Mouse (Mus musculus): Measurements from ENCODE around the gene Ndufs8.

The Ndufs8 gene

GRCm38 (mm10) chr19:3930262-3931057, 17.9 kb upstream of the Ndufs8 start:
- DNase-seq = no peak

- DNase-seq = peak; percentile 42
Measured at GRCm38 (mm10) chr19:3929211-3929941, 16.8 kb upstream of the Ndufs8 start, which contains the start of gene Aldh3b1. TSS of gene Aldh3b1 (minus strand) at chr19:3929808.

DNA sequence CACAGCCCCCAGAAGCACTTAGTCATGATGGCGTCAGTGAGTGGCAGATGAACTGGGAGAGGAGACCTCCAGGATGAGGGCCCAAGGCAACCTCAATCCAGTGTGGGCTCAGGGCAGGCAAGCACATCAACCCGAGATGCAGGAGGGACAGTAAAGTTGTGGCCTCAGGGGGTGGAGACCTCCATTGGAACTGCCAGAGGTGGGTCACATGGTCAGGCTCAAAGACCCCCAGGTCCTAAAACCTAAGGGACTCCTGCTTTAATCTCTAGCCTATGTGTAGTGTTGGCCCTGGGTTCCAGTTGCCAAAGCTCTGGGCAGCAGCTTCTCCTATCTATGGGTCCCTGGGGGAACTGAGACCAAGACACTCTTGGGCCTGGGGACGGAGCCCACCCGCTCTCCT, 16.2 kb upstream of the Ndufs8 start:
- no peak for DNase-seq

GRCm38 (mm10) chr19:3927989-3928388, 15.4 kb upstream of the Ndufs8 start:
- no peak for DNase-seq

DNA sequence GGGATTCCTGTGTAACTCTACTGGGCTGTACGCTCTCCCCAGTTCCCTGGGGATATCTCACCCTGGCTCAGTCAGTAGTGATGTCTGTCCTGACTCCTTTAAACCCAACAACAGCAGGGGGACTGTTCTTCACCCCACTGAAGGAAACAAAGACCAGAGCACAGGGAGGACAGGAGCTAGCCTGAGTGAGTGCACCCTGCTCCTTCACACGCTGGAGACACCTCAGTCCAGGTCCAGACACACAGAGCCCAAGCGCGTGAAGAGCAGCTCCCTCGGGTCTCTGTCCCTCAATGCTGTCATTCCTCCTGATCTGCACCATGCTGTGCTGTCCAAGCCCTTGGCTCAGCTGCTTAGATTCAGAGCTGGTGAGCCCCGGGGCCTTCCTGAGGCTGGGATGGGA, 14.1 kb upstream of the Ndufs8 start:
- no peak for DNase-seq

GRCm38 (mm10) chr19:3926279-3926678, 13.7 kb upstream of the Ndufs8 start:
- no peak for DNase-seq

DNA sequence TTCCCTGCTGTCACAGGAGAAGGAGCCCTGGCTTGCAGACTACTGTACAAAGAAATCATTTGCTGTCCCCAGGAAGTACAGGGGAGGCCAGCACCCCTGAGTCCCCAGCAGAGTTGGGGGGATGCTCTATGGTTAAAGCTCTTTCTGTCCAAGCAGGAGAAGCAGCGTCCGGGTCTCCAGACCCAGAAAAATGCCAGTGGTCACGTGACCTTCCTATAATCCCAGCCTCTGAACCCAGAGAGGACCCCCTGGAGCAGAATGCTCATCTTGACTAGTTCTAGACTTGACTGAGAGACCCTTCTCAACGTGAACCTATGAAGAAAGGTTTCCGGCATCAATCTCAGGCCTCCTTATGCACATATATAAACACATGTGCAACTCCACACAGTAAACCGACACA, 13.3 kb upstream of the Ndufs8 start:
- no peak for DNase-seq

DNA sequence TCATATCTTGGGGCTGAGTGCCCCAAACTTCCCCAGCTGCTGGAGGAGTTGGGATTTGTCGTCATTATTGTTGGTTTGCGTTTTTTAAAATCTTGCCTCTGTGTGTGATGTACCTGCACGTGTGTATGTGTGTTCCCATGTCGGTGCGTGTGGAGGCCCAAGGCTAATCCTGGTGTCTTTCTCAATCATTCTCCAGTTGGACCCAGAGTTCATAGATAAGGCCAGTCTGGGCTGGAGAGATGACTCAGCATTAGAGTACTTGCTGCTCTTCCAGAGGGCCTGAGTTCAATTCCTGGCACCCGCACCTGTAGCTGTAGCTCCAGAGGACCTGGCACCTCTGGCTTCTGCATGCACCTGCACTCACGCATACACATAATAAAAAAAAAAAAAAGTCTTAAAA, 12.3 kb upstream of the Ndufs8 start:
- no peak for DNase-seq

GRCm38 (mm10) chr19:3924190-3924589, 11.6 kb upstream of the Ndufs8 start:
- DNase-seq = no peak

GRCm38 (mm10) chr19:3923586-3923985, 11.0 kb upstream of the Ndufs8 start:
- no peak for DNase-seq

DNA sequence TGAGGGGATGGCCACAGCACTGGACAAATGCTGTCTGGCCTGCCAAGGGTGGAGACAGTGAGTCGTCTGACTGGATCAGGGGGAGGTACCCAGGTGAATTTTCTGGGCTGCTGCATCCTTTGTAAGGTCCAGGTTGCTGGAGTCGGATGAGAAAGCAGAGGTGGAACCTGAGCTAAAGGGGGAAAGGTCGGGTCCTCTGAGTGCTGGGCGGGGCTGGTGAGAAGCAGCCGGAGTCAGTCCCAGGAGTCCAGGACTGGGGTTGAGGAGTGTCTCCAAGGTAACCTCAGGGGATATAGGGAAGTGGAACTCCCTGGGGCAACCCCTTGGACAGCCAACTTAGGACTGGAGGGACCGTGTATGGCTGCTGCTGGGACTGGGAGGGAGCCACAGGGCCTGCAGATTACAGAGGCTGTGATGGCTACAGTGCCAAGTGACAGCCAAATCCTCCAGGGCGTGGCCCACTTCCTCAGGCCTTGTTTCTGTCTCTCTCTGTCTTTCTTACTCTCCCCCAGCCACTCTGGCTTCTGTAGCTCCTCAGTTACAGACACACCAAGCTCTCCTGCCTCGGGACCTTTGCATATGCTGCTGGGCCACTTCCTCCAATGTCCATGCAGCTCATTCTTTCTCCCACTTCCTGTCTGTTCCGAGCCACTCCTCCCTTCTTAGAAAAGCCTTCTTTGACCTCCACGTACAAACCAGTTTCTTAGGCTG, 10.2 kb upstream of the Ndufs8 start:
- no peak for DNase-seq

- no peak for DNase-seq
Measured at GRCm38 (mm10) chr19:3919928-3920327, 7.4 kb upstream of the Ndufs8 start.

- no peak for DNase-seq
Measured at GRCm38 (mm10) chr19:3916727-3917126, 4.2 kb upstream of the Ndufs8 start.

DNA sequence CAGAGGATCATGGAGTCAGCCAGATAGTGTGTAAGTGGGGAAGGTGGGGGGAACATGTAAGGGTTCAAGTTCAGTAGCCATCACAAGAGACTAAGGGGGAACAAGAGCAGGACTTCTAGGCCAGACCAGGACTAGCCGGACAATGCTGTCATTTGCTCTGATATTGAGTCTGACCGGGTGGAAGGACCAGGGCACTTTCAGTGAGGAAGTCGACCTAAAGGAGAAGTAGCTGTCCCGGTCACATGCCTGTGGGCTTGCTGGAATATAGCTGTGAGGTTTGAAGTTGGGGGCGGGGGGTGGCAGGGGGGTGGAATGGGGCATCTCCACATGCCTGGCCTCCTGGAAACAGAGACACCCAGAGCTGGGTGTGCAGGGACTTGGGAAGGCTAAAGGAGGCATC, 2.0 kb upstream of the Ndufs8 start:
- DNase-seq = no peak

DNA sequence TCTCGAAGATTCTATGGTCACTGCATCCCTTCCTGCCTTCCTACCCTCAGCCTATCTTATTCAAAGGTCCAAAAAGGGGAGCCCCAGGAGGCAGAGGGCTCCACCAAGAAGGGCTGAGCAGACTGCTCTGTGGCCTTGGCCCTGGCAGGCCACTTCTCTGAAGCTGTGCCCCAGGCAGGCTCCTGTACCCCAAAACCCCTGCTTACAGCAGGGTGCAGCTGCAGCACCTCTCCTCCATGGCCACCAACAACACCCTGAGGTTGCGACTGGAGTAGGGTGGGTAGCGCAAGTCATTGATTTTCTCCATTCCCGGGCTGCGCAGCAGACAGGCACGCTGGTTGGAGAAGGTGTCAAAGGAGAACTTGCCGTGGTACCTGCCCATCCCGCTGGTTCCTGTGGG, 1.1 kb upstream of the Ndufs8 start:
- no peak for DNase-seq

DNA sequence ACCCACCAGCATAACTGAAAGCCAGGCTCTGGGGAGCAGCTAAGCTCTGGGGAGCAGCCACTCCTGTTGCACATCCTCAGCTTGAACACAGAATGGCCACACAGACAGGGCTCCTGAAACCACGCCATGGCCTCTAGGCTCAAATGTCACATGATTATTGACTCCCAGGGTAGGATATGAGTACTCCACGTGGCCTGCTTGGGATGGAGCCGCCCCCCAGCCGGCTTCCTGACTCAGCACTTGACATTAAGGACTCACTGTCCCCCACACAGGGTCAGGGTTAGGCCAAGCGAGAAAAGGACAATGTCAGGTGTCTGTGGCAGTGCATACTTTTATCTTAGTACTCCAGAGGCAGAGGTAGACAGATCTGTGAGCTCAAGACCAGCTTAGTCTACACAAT, 2.4 kb downstream of the Ndufs8 start:
- DNase-seq = no peak

- DNase-seq = no peak
Measured at GRCm38 (mm10) chr19:3907876-3908660, 4.5 kb downstream of the Ndufs8 start.

- peak; percentile 65 for DNase-seq
Measured at GRCm38 (mm10) chr19:3906795-3907786, 5.5 kb downstream of the Ndufs8 start, which contains the start of gene Tcirg1. TSS of gene Tcirg1 (minus strand) at chr19:3907133.

- DNase-seq = no peak
Measured at GRCm38 (mm10) chr19:3906326-3906725, 6.2 kb downstream of the Ndufs8 start.

DNA sequence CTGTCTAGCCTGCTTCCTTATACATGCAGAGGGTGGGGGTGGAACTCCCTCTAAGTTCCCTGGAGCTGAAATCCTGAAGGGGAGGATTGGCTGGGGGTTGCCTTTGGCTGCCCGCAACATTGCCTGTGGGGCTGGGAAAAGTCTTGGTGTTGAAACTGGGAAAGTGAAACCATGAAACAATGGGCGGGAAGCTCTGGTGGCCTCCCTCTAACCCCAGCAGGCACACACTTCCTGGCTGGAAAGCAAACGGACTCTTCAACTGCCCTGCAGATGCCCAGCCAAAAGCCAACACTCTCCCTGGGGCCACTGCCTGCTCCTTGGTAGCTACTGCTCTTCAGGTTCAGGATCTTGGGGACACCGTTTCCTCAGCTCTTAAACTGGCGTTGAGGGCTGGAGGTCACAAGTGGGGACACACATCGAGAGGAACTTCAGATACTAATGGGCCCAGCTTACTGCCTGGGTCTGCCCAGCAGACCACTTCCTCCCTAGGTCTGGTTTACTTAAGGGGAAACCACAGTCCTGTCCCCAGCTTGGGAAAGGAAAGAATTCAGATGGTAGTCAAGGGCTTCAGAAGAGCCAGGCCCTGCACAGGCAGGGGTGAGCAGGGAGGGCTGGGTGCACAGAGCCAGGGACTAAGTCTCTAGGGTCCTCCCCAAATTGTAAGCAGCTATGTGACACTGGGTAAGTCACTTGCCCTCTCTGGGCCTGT, 7.2 kb downstream of the Ndufs8 start:
- DNase-seq = no peak

DNA sequence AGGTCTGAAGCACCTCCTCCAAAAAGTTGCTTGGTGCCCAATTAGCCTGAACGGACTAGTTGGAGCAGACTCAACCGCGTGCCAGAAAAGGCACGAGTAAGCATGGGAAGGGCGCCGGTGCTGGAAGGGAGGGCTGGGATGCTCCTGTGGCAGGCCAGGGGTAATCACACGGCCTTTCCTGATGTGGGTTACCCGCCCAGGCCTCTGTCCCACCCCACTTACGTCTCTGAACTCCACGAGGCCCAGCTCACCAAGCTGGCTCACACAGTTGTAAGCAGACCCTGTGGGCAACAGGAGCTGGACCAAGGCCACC, 8.3 kb downstream of the Ndufs8 start:
- DNase-seq = no peak

Data from right cerebral cortex, postnatal 25 days (tissue).